Mouse (Mus musculus) retina, postnatal 7 days (tissue): Measurements from ENCODE around the gene Lbhd2.

Experiments
- DNase-seq: peaks from one replicate; pipeline ENCODE4 v3.0.0-alpha.2; 2012; ENCODE audit warnings: low read depth, low spot score

Gene Lbhd2

DNA sequence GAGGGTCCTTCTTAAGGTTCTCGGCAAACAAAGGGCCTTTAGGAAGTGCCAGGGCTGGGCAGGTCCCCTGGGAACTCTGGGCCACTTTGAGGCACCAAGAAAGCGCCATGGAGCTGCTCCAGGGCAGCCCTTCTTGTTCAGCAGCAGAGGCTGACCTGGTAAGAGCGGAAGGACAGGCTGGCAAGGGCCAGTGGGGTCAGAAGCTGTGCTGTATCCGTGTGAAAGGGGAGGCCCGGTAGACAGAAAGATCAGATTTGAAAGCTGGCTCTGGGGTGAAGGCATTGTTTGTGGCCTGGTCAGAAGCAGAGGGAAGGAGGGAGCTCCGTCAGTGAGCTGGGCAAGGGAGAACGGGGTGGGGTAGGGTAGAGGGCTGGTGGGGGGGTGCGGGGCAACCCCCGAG, 40.7 kb downstream of the Lbhd2 start:
- DNase-seq: no peak

DNA sequence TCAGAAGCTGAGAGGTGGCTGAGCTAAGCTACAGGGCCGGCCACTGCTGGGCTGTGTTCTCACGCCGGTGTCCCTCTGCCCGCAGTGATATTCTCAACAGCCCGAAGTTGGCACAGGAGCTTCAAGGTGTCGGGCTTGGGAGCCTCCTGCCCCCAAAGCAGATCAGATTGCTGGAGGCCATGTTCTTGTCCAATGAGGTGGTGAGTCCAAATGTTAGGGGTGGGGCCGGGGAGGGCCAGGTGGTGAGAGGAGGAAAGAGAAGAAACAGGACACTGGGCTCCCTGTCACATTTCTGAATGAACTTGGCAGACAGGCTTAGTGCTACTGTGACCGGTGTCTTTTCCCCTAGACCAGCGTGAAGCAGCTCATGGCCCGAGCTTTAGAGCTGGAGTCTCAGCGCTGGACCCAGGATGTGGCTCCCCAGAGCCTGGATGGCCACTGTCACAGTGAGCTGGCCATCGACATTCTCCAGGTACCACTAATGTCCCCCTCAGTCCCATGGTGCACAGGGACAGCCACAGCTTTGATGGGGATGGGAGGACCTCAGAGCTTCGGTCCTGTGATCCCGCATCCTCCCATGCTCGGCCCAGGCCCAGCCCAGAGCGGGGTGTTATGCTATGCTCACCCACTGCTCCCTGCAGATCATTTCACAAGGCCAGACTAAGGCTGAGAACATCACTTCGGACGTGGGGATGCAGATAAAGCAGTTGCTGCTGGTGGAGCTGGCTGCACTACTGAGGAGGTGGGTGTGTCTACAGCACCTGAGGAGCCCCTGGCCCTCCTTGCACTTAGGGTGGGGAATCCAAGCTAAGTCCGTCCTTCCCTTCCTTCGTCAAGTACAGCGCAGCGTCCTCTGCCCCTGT, 41.5 kb downstream of the Lbhd2 start:
- no peak for DNase-seq

GRCm38 (mm10) chr12:111448931-111449705, 42.5 kb downstream of the Lbhd2 start:
- DNase-seq: no peak

DNA sequence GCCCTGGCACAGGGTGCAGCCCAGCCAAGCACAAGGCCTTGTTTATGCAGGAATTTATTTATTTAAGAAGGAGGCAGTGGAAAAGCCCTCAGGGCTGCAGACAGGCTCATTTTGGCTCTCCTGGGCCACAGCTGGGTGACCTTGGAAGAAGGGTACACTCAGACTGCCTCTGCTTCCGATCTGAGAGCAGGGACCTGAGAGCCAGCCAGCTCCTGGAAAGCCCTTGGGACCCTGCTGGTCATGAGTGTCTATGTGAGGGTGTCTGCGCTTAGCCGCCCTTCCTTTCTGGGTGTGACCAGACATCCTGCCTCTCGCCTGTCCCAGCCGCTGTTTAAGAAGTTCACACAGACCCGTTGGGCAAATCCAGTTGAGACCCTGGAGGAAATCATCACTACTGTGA, 43.8 kb downstream of the Lbhd2 start:
- DNase-seq: no peak

DNA sequence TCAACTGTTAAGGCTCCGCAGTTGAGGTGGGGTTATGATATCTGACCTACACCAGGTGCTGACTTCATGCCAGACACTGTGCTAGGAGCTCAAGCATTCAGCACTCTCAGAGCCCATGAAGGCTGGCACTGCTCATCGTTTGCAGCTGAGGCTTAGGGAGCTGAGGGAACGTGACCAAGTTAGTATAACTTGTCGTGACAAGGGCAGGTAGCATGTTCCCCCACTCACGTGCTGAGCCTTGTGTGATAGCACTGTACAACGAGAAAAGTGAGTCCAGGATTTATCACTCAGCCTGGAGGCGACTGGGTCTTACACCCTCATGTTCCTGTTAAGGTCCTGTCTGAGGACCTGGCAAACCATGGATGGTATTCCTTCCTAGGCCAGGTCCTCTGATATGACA, 45.0 kb downstream of the Lbhd2 start:
- DNase-seq: no peak

DNA sequence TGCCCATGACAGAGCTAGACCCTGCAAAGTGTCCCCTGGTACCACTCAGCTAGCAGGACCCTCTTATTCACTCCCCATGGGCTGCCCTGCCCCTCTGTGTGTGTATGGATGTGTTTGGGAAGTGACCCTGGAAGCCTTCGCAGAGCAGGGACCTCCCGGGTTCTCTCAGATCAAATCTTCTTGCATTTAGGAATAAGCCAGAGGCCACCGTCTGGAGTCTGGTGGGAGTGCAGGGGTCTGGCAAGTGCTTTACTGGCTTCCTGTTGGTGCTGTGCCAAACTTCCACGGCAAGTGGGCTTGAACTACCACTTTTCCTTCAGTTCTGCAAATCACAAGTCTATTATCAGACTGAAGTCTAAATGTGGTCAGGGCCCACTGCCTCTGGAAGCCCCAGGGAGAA, 47.4 kb downstream of the Lbhd2 start:
- DNase-seq: no peak

DNA sequence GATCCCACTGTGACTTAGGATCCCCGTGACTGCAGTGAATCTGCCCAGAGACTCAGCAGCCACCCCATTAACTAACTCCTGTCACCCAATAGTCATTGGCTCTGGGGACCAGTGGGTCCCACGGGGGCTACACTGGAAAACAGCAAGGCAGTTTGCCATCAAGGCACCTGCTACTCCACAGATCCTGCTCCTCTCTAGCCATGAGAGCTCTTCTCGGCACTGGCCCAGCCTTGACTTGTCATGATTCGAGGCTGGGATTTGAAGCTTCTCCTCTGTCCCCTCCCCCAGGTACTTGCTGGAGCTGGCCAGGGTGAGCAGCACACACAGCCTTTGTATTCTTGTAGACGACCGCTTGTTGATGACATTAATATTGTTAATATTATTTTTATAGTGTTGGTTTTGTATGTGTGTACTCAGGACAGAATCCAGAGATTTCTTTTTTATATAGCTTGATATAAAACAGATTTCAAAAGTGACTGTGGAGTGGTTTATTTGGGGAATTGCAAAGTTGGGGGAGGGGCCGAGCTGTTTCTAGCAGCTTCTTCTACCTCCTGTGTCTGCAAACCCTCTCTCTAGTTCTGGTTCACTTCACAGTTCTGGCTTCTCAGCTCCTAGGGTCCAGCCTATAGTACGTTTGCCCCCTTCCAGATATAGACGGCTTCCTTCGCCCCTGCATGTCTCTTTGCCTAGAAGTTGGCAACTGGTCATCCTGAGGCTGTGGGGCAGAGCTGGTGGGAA, 48.1 kb downstream of the Lbhd2 start:
- DNase-seq: no peak

DNA sequence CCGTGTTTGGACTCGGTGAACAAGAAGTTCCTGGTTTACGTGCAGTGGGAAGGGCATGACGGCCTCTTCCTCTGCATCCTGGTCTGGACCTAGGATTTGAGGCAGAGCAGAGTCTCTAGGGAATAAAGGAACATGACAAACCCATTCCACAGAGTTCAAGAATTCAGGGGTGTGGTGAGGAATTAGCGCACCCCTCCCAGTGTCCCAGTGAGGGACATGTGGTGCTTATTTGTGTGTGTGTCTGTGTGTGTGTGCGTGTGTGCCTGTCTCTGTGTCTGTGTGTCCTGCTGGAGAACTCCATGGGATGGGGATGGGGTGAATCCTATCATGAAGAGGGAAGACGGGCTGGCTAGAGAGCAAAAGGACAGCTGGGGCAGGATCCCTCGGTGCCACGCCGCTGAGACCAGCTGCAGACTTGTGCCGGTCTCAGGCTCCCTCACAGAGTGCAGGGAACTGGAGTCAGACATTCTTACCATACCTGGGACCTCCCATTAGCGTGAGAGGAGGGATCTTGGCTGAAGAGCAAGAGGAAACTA, 48.8 kb downstream of the Lbhd2 start:
- no peak for DNase-seq

- no peak for DNase-seq
These were observed 49.3 kb downstream of the Lbhd2 start for GRCm38 (mm10) chr12:111455860-111456259.

GRCm38 (mm10) chr12:111457742-111458141, 51.1 kb downstream of the Lbhd2 start:
- no peak for DNase-seq
